Mouse (Mus musculus) erythroblast, embryonic 14.5 days (primary cell): ENCODE results near the gene Cdip1.

Experiments
- GATA1 ChIP-seq: IDR thresholded peaks from 2 replicates; pipeline ENCODE4 v1.6.1; 2012; ENCODE audit warnings: low read length, inconsistent platforms, mixed read lengths
- TAL1 ChIP-seq: IDR thresholded peaks from 3 replicates; pipeline ENCODE4 v1.6.1; 2012; ENCODE audit warnings: low read length, inconsistent platforms, mixed read lengths

DNA sequence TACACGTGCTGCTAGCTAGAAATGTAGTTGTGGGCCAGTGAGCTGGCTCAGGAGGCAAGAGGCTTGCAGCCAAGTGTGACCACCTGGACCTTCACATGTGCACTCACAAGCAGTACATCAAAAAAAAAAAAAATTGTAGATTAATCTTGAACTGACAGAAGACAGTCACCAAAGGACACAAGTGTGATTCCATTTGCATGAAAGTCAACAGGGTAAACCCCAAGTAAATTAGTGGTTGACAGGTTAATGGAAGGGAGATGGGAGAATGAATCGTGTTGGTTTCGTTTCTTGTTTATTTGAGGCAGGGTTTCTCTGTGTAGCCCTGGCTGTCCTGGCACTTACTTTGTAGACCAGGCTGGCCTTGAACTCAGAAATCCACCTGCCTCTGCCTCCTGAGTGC is 72.2 kb downstream of the Cdip1 start:
- no peak for TF ChIP-seq TAL1
- TF ChIP-seq GATA1, result no peak
